Mouse (Mus musculus): ENCODE results near the gene Nlk. TPM values are rescaled to one million over a fixed set of nuclear protein-coding genes. Genes with fewer than 3 reads are reported as not detected.

Gene Nlk
- polyA plus RNA-seq, 1 experiment from 2014 or later: 10.7 TPM

GRCm38 (mm10) chr11:78522481-78522997, 174.6 kb downstream of the Nlk start:
- Histone ChIP-seq H3K4me2 (ENCODE audit: low read depth, low read length) (no peak overlapping the region), H3K4me1 (ENCODE audit: control insufficient read depth, insufficient read depth, low read length) (no peaks in the 10 kb centered on the region), H3K9ac (ENCODE audit: low read length) (no peak overlapping the region), H3K4me3 (replicated peaks; ENCODE audit: low read length) (no peak overlapping the region), H3K36me3 (ENCODE audit: control insufficient read depth, insufficient read depth, low read length) (peaks cover 36% of the 10 kb centered on the region), H3K27ac (ENCODE audit: low read length) (no peak overlapping the region), H3K27me3 (ENCODE audit: control insufficient read depth, insufficient read depth, low read length) (no peaks in the 10 kb centered on the region), H3K9me3 (replicated peaks; ENCODE audit: control insufficient read depth, low read length) (no peaks in the 10 kb centered on the region)
- no peak for ATAC-seq (ENCODE audit: insufficient read depth, low FRiP score)
- 87% methylated on average over 1 of the region's 1 CpGs for WGBS

- no peak overlapping the region for H3K4me3 ChIP-seq (replicated peaks; ENCODE audit: low read length)
- no peak overlapping the region for H3K27ac ChIP-seq (ENCODE audit: low read length)
- H3K27me3 ChIP-seq (ENCODE audit: control insufficient read depth, insufficient read depth, low read length): no peaks in the 10 kb centered on the region
- WGBS: 80% methylated on average over 3 of the region's 3 CpGs
- no peaks in the 10 kb centered on the region for H3K4me1 ChIP-seq (ENCODE audit: control insufficient read depth, insufficient read depth, low read length)
- H3K9ac ChIP-seq (ENCODE audit: low read length): no peak overlapping the region
- H3K4me2 ChIP-seq (ENCODE audit: low read depth, low read length): no peak overlapping the region
- H3K9me3 ChIP-seq (replicated peaks; ENCODE audit: control insufficient read depth, low read length): no peaks in the 10 kb centered on the region
- ATAC-seq (ENCODE audit: insufficient read depth, low FRiP score): no peak
- H3K36me3 ChIP-seq (ENCODE audit: control insufficient read depth, insufficient read depth, low read length): peaks cover 32% of the 10 kb centered on the region
Observed at GRCm38 (mm10) chr11:78521880-78522279, 175.3 kb downstream of the Nlk start.

- no peak overlapping the region for H3K27ac ChIP-seq (ENCODE audit: low read length)
- 90% methylated on average over 10 of the region's 10 CpGs for WGBS
Observed at GRCm38 (mm10) chr11:78518931-78519330, 178.2 kb downstream of the Nlk start.

More at GRCm38 (mm10) chr11:78518931-78519330, 178.2 kb downstream of the Nlk start:
- H3K9me3 ChIP-seq (replicated peaks; ENCODE audit: control insufficient read depth, low read length): no peaks in the 10 kb centered on the region
- H3K4me3 ChIP-seq (replicated peaks; ENCODE audit: low read length): no peak overlapping the region
- H3K27me3 ChIP-seq (ENCODE audit: control insufficient read depth, insufficient read depth, low read length): no peaks in the 10 kb centered on the region
- H3K9ac ChIP-seq (ENCODE audit: low read length): no peak overlapping the region
- H3K4me2 ChIP-seq (ENCODE audit: low read depth, low read length): no peak overlapping the region
- no peak for ATAC-seq (ENCODE audit: insufficient read depth, low FRiP score)
- peaks cover 44% of the 10 kb centered on the region for H3K36me3 ChIP-seq (ENCODE audit: control insufficient read depth, insufficient read depth, low read length)
- H3K4me1 ChIP-seq (ENCODE audit: control insufficient read depth, insufficient read depth, low read length): no peaks in the 10 kb centered on the region

Other genes starting within 250 kb of the Nlk start
- 12.0 and 15.9 TPM in 2 replicates for gene Slc46a1, start 231.7 kb downstream of the Nlk start, polyA plus RNA-seq (2015; fragmentation: Nextera tagmentation; extraction: Ambion mirVana)
- 2.3 and 2.4 TPM in 2 replicates for gene Sarm1, start 199.6 kb downstream of the Nlk start, polyA plus RNA-seq (2015; fragmentation: Nextera tagmentation; extraction: Ambion mirVana)
- 45.6 and 54.4 TPM in 2 replicates for gene Vtn, start 198.3 kb downstream of the Nlk start, polyA plus RNA-seq (2015; fragmentation: Nextera tagmentation; extraction: Ambion mirVana)
- 0.13 TPM in 1 of 2 replicates, not detected in the other for gene Sebox, start 193.9 kb downstream of the Nlk start, polyA plus RNA-seq (2015; fragmentation: Nextera tagmentation; extraction: Ambion mirVana)
- gene Tmem199, start 185.2 kb downstream of the Nlk start, polyA plus RNA-seq (2015; fragmentation: Nextera tagmentation; extraction: Ambion mirVana): 38.9 and 43.1 TPM in 2 replicates
- gene Poldip2, start 185.2 kb downstream of the Nlk start, polyA plus RNA-seq (2015; fragmentation: Nextera tagmentation; extraction: Ambion mirVana): 131 and 136 TPM in 2 replicates
- gene Tnfaip1, start 161.0 kb downstream of the Nlk start, polyA plus RNA-seq (2015; fragmentation: Nextera tagmentation; extraction: Ambion mirVana): 76.2 and 84.1 TPM in 2 replicates
- gene Ift20, start 161.0 kb downstream of the Nlk start, polyA plus RNA-seq (2015; fragmentation: Nextera tagmentation; extraction: Ambion mirVana): 136 and 157 TPM in 2 replicates
- 213 and 223 TPM in 2 replicates for gene Tmem97, start 146.6 kb downstream of the Nlk start, polyA plus RNA-seq (2015; fragmentation: Nextera tagmentation; extraction: Ambion mirVana)
- 31.0 and 32.4 TPM in 2 replicates for gene Ccnq, start 54.4 kb upstream of the Nlk start, polyA plus RNA-seq (2015; fragmentation: Nextera tagmentation; extraction: Ambion mirVana)
- gene Lyrm9, start 129.2 kb upstream of the Nlk start, polyA plus RNA-seq (2015; fragmentation: Nextera tagmentation; extraction: Ambion mirVana): 16.6 and 20.0 TPM in 2 replicates
- gene Nos2, start 223.4 kb upstream of the Nlk start, polyA plus RNA-seq (2015; fragmentation: Nextera tagmentation; extraction: Ambion mirVana): 1.3 and 1.6 TPM in 2 replicates